Mouse (Mus musculus) right cerebral cortex, adult 2 months (tissue): ENCODE data around the gene Oas2.

Experiments used
- DNase-seq, 2 experiments: peaks; one replicate each; pipeline ENCODE4 v3.0.0; 2021 to 2022; ENCODE audit warnings: low spot score in 2 of 2

Oas2 gene

DNA sequence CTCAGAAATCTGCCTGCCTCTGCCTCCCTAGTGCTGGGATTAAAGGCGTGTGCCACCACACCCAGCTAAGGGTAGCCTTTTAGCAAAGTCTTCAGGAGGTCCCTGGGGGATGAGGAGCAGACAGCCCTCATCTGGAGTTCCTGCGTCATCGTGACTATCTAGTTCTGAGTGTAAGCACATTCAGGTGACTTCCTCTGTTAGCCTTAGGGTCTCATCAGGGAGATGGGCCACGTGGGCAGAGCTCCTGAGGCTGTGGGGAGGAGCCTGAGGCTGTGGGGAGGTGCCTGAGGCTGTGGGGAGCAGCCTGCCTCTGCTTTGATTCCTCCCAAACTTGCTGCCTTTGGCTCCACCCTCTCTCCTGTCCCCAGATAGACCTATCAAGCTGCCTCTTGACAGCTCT is 52.8 kb downstream of the Oas2 start:
- no peak for DNase-seq

DNA sequence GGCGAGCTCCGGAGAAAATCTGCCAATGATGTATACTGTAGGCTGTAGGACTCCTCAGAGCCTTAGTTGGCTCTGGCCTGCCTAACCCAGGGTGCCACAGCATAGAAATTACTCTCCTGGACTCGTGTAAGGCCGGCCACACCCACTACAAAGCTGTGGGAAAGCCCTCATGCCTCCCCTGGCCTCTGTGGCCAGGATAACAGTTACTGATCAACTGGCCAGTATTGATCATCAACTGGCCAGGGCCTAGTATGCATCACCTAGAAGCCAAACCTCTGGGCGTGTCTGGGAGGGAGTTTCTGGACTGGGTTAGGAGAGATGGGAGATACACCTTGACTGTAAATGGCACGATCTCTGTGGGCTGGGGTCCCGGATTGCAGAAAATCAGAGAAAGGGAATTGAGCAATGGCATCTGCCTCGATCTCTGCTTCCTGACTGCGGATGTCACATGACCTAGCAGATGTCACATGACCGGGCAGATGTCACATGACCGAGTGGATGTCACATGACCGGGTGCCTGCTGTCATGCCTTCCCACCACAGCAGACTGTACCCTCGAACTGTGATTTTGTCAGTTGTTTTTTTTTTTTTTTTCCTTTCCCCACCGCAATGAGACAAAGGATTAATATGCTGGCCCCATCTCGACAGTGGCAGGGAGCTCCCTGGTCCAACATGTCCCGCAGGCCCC is 53.5 kb downstream of the Oas2 start:
- no peak for DNase-seq

DNA sequence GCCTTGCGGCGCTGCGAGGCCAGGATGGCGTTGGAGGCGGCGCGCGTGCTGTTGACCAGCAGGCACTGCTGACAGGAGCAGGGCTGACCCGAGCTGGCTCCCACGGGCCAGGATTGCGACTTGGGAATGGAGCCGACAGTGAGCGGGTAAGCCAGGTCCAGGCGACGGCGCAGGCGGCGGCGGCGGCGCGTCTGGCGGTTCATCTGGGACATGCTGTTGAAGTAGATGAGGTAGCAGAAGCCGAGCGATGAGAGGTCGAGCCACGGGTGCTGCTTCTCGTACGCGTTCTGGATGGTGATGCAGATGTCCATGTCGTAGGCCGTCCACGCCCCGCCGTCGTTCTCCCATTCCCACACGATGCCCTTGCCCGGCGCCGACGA is 55.0 kb downstream of the Oas2 start:
- peak in 1 of 2 experiments; percentile 43 for DNase-seq

DNA sequence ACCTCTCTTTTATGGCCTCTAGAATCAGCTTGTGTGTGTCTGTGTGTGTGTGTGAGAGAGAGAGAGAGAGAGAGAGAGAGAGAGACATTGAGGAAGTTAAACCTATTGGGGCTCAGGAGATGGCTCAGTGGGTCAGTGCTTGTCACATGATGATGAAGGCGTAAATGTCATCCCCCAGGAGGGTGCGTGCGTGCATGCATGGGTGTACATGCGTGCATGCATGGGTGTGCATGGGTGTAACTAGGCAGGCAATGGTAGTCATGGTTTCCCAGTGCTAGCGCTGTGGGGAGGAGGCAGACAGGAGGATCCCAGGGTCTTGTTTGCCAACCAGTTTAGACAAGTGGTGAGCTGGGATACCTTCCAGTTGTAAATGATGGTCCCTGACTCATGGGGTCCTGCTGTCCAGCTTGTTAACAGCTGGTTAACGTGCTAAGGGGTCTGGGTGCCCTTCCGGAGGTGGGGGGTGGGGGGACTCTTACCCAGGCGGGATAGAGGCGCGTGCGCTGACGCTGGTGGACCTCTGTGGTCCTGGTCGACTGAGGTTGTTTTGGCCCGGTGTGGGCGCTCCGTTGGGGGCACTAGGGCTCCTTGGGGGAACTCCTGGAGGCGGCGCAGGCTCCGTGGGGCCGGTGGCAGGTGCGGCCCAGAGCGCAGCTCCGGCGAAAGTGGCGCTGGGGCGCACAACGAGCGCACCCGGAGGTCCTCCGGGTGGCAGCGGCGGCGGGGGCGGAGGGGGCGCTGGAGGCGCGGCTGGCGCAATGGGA is 55.5 kb downstream of the Oas2 start:
- DNase-seq, result no peak

DNA sequence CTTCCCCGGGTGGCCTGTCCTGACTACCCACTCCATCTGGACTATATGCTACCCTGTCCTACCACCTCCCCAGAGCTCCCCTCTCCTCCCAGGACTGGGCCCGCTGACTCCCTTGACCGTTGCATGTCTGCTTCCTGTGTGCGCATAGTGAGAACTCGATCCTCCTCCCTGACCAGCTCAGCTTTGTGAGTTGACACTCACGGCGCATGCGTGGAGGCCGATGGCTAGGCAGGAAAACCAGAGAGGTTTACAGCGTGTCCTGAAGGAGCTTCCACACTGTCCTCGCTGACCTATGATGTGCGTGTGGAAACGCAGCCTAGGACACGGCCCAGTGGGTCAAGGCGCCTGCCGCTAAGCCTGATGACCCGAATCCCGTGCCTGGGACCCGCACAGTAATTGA is 57.6 kb downstream of the Oas2 start:
- DNase-seq, result no peak

DNA sequence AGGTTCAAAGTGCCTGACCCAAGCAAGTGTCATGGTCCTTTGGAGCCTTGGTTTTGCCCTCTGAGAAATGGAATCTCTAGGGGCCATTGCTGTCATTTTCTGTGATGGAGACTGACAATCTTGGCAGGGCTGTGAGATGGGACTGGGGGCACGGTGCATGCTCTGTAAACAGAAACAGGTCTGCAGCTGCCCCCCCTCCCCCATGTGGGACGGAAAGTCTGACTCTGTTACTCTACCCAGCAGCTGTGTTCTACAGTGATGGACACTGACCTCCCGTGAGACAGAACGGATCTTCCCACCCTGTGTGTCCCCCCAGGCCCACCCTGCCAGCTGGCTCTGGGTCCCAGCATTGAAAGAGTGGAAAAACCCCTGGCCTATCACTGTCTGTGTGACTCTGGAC is 59.2 kb downstream of the Oas2 start:
- no peak for DNase-seq

DNA sequence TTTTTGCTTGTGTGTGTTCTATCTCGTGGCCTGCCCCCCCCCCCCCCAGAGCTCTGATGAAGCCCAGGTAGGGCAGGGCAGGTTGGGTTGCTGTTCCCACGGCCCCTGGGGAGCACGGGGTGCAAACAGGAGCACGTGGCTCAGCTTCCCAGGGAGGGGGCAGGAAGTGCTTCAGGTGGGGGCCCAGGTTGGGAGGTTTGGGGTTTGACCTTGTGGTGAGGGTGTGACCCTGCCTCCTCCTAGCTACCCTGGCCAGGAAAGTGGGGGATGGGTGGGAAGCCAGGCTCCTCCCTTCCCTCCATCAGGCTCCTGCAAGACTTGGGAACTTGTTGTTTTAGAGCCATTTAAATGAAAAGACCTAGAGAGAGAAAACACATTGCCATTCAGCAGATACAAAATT is 61.2 kb downstream of the Oas2 start:
- no peak for DNase-seq

DNA sequence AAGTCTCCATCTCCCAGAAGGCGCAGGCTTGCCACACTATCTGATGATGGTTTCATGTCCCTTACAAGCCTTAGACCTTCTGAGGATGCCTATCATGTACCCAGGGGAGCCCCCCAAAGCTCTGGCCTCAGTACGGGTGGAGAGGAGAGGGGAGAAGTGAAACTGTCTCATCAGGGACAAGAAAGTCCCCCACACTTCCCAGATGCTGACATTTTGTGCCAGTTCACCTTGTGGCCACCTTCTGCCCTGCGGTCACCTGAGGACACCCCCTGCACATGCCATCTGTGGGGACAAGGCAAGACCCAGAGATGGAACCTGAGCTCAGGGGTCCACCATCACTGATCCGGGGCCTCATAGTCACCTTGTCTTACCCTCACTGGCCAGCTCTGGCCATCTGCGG is 61.8 kb downstream of the Oas2 start:
- no peak for DNase-seq

DNA sequence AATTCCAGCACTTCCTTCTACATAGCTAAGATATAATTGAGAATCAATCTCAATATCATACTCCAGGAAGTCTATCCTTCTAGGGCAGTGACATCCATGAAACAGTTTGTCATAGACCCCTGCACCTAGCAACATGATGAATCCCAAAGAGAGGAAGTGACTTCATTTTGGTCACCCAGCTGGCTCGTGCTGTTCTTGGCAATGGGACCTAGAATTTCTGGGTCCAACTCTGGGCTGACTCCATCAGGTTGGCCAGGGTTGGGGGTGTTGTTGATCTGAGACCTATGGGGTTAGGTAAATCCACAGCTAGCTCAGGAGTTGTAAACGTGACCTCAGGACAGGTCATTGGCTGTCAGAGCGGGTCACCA is 62.2 kb downstream of the Oas2 start:
- no peak for DNase-seq

DNA sequence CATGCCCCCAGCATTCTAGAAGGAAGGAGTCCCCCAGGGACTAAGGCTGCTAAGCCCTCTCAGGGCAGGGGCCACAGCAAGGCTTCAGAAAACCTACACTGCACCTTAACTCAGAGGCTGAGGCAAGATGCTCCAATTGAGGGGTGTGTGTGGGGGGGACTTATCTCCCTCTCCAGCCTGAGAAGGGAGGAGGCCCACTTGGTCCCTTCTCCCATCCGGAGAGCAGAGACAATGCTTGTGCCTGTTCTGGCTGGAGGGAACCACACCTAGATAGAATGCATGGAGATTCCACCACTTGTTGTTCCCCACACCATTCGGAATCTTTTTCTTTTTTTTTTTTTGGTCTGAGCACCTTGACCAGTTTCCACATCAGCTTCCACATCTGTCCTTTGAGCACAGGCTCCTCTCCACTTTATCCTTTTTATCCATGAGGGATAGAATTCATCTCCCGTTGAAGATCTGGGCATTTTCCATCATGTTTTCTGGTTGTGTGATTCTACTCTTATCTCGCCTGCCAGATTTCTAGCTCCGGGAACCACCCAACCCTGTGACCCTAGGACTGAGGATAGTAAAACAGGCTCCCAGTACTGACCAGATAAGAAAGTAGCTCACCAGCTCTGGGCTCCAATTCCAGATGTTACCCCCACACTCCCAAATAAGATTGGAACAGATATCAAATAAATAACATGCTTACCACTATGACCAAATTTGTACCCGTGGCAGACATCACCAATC is 62.7 kb downstream of the Oas2 start:
- DNase-seq, result no peak

DNA sequence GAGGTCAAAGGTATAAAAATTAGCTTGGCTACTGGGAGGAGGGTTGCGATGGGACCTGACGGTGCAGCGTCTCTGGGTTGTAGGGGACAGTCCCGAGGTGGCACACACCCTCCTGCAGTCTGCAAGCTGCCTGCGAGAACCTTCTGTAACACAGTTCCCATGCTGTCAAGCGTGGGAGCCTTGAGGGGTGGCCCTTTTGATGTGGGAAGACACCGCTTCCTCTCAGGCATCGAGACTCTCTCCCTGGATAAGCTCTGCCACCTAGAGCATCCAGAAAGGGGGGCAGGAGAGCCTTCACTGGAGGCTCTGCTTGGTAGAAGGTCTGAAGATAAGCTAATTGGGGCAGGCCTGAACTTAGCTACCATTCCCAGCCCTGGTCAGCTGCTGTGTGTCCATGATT is 64.0 kb downstream of the Oas2 start:
- DNase-seq, result no peak

DNA sequence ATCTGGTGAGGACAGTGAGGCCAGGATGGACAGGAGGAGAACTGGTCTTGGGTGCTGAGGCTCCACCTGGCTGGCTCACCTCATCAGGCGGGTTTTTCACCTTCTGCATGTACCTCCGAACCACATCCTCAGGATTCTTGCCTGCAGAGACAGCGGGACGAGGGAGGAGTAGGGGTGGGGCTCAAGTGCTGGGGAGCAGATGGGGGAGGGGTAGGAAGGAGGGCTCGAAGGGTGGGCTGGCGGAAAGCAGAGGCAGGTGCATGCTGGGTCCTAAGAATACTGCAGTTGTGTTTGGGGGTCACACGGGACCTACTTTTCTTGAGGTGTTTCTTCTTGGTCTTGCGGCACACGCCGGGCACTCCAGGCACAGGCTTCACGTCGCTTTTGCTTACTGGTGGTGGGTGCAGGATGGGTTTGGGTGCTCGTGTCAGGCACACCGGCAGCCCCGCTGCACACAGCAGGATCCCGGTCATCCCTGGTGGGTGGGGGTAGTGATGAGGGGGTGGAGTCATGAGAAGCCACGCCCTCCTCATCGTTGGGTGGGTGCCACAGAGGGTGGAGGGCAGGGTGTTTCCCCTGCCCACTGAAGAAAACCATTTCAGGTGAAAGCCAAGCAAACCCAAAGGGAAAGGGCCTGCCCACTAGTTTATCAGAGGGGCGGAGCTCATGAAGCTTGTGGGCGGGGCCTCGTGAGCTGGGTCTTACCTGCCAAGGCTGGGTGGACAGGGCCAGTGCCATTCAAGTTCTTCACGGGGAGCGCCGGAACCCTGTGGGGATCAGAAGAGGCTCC is 66.5 kb downstream of the Oas2 start:
- DNase-seq, result no peak

DNA sequence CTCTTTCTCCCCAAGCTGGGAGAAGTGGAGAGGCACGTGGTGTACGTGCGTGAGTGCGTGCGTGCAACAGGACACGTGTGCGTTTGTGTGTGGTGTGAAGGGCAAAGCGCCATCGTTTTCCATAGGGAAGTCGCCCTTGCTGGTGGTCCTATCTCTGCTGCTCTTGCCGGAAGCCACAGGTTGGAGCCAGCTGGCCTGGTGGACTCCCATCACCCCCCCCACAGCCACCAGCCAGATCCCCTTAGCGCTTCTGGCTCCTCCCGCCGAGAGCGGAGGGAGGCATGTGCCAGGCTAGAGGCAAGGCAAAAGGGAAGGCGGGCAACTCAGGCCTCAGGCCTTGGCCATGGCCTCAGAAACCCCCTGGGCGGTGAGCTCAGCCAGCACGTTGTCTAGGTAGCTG is 68.7 kb downstream of the Oas2 start:
- peak in 1 of 2 experiments; percentile 39 for DNase-seq
